Mouse (Mus musculus) CD4-positive helper T cell, adult 2 months (primary cell): ENCODE results near the gene Arfgef2.

Source experiments
- DNase-seq: peaks from one replicate; pipeline ENCODE4 v3.0.0-alpha.2; 2012; ENCODE audit warnings: low read depth, missing footprints, low spot score

The Arfgef2 gene

DNA sequence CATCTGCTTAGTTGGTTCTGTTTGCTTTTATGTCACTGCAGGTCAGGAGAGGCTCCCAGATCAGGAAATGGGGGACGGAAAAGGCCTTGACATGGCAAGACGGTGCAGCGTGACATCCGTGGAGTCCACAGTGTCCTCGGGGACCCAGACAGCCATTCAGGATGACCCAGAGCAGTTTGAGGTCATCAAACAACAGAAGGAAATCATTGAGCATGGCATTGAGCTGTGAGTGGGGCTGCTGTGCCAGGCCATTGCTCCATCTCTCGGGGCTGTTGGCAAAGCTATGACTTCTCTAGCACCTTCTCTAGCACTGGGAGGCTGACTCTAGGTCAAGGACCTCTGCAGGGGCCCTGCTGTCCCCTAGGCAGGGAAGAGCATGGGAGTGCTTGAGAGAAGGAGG is 51.0 kb downstream of the Arfgef2 start:
- DNase-seq, result no peak

DNA sequence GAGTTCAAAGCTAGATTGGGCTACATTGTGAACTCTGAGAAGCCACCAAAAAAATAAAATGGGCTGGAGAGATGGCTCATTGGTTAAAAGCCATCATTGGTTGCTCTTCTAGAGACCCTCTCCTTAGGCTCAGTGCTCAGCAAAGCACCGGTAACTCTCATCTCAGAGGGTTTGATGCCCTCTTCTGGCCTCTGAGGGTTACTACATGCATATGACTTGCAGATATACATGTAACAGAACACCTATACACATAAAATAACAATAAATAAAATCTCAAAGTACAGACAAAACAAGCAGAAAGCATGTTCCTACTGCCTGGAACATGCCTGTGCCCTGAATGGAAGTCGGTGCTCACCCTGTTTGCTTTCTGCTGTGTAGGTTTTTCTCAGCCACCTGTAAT is 51.7 kb downstream of the Arfgef2 start:
- DNase-seq, result peak; percentile 19

- DNase-seq, result no peak
Observed at GRCm38 (mm10) chr2:166859214-166859613, 53.8 kb downstream of the Arfgef2 start.

DNA sequence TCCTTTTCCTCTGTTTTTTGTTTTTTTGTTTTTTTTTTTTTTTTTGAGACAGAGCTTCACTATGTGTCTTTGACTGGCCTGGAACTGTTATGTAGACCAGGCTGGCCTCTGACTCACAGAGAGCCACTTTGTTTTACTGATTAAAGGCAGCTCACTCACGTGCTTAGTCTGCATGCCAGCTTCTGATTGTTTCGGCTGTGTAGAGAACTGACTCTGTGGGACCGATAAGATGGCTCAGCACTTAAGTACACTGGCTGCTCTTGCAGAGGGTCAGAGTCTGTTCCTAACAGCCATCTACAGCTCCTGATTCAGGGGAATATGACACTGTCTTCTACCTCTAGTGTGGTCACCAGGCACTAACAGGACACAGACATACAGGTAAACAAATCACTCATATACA is 57.1 kb downstream of the Arfgef2 start:
- no peak for DNase-seq

DNA sequence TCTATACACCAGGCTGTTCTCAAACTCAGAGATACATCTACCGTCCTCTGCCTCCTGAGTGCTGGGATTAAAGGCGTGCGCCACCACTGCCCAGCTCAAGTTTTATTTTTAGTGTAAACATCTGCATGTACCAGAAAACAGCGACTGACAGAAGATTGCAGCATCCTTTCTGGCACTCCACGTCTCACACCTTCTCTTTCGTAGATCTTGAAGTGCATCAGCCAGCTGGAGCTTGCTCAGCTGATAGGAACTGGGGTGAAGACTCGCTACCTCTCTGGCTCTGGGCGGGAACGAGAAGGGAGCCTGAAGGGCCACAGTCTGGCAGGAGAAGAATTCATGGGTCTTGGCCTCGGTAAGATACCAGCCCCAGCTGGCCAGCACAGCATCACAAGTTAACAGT is 60.1 kb downstream of the Arfgef2 start:
- no peak for DNase-seq

DNA sequence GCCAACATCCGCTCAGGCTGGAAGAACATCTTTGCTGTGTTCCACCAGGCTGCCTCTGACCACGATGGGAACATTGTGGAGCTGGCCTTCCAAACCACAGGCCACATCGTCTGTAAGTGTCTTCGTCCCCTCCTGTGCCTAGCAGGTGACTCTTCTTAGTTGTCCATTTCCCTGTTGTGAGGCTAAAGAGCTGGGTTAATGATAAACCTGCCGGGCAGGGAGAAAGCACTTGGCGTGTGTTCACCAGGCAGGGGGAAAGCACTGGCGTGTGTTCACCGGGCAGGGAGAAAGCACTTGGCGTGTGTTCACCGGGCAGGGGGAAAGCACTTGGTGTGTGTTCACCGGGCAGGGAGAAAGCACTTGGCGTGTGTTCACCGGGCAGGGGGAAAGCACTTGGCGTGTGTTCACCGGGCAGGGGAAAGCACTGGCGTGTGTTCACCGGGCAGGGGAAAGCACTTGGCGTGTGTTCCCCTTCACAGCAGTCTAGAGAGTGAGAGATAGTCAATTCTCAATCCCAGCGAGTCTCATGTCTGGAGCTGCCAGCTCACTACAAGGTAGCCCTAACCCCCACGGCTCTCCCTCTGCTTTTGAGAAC is 65.0 kb downstream of the Arfgef2 start:
- DNase-seq, result no peak

DNA sequence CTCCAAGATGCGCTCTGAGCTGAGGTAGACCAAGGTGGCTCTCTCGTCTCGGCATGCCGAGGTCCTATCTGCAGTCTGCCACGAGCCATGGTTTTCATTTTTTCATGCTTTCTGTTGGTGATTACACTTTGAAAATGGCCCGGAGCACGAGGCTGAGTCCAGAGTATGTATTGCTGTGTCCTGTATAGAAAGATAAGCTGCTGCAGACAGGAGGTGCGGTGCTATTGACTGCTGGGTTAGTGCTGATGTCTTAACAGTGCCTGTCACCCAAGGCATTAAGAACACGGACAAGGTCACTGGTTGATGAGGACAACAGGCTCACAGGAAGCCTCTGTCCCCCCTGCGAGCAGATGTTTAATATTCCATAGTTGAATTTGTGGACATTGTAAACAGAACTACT is 65.5 kb downstream of the Arfgef2 start:
- DNase-seq, result no peak

DNA sequence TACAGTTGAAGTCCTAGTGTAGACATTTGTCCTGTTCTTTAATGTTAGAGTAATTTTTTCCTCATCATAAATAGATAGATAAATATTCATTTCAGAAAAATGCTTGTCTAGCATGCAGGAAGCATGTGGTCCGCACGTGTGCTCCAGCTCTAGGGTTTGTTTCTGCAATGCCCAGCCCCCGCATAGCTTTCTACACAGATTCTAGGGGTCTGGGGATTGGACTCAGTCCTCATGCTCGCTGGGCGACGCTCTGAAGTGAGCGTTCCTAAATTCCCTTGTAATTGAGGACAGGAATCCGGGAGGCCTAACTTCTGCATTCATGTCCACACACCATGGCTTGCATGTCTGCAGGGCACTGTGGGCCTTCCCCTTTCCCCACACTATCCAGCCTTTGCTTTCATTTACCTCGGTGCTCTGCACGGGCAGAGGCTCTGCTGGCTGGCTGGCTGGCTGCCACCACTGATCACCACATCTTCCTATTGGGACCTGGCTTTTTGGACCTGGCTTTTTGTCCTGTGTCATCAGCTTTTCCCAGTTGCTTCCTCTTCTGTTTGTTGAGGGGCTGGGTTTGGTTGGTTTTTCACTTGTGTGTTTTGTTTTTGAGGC is 69.4 kb downstream of the Arfgef2 start:
- no peak for DNase-seq

GRCm38 (mm10) chr2:166875561-166875960 is 70.2 kb downstream of the Arfgef2 start:
- no peak for DNase-seq

DNA sequence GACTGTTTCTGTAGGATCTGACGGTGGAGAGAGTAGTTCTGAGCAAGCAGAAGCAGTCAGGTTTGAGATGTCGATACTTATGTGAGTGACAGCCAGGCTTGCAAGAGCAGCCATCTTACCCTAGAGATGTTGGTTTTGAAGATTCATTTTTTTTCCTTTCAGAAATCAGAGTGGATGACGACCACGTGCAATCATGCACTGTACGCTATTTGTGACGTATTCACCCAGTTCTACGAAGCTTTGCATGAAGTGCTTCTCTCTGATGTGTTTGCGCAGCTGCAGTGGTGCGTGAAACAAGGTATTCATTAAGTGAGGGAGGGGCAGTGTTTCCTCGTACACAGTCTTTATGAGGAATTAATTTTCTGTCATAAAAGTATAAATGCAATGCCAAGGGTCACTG is 70.9 kb downstream of the Arfgef2 start:
- DNase-seq, result no peak

DNA sequence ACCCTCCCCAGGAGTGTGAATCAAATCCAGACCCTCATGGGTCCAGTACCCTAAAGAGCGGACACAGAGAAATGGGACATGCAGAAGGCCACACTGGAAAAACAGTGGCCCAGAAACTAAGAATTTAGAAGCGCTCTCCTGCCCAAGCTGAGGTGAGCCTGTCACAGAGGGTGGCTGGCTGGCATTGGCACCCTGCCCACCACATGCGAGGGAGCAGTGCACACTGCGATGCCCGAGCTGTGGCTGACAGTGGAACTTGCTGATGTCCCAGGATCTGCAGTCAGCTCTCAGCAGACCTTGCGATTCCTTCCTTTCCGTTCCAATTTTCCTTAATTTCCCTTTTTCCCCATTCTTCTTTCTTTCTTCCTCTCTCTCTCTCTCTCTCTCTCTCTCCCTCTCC is 79.7 kb downstream of the Arfgef2 start:
- DNase-seq, result no peak

- DNase-seq, result no peak
Observed at GRCm38 (mm10) chr2:166885619-166886018, 80.2 kb downstream of the Arfgef2 start.

GRCm38 (mm10) chr2:166886231-166886630 is 80.8 kb downstream of the Arfgef2 start:
- DNase-seq, result no peak

DNA sequence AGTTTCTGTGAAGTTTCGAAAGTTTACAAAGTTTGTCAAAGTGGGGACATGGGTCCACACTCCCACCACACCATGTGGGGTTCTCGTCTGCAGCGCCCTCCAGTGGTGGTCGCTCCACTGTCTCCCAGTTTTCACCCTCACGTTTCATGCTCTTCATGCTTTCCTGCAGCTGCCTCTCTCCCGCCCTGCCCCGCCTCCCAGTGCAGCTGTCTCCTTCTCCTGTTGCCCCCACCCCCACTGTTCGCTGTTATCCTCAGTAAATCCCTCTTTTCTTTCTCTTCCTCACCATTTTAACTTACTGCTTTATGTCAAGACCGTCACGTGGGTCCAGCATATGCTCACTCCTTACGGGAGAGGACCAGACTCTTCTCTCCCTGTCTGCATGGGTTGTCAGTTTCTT is 82.4 kb downstream of the Arfgef2 start:
- no peak for DNase-seq

GRCm38 (mm10) chr2:166891366-166891880 is 86.0 kb downstream of the Arfgef2 start:
- DNase-seq, result no peak

DNA sequence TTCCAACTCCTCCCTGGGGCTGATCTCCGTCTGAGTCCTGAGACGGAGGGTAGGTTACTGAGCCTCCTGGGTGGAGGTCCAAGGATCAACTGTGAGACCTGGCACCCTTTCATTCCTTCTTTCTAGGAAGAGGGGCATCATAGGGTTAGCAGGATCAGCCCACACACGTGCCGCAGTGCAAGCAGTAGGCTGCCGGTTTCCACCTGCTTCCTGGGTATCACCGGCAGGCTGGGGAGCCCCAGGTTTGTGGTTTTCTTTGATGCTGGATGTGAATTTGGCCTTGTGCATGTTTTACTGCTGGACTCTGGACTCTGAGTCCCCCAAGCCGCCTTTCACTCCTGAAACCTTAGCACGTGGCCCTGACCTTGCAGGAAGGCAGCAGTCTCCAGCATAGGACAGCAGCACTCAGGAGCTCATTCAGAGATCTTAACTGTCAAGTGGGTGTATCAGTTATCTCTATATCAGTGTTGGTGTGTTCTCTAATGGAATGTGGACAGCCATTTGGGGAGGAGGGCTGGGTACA is 86.8 kb downstream of the Arfgef2 start:
- no peak for DNase-seq

GRCm38 (mm10) chr2:166893036-166893435 is 87.6 kb downstream of the Arfgef2 start:
- no peak for DNase-seq

GRCm38 (mm10) chr2:166896368-166896767 is 91.0 kb downstream of the Arfgef2 start:
- DNase-seq, result no peak

- no peak for DNase-seq
Observed at GRCm38 (mm10) chr2:166896974-166897373, 91.6 kb downstream of the Arfgef2 start.

DNA sequence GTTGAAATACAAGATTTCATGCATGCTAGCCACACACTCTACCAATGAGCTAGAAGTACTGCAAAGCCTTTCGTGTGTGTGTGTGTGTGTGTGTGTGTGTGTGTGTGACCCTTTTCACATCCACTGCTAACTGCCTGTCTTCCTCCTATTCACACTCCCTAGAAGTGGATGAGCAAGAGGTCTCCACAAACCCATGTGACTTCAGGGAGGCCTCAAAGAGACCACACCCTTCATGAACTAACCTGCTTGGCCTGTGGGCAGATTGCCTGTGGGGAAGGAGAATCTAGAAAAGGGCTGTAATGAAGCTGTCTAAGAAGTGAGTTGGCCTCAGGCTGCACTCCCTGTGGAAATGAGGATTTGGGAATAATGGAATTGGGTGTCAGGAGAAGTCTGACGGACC is 93.8 kb downstream of the Arfgef2 start:
- no peak for DNase-seq

- no peak for DNase-seq
Observed at GRCm38 (mm10) chr2:166899746-166900145, 94.4 kb downstream of the Arfgef2 start.

GRCm38 (mm10) chr2:166900792-166901505 is 95.6 kb downstream of the Arfgef2 start:
- no peak for DNase-seq
